Mouse (Mus musculus): ENCODE measurements around the gene Abcc12.

DNA sequence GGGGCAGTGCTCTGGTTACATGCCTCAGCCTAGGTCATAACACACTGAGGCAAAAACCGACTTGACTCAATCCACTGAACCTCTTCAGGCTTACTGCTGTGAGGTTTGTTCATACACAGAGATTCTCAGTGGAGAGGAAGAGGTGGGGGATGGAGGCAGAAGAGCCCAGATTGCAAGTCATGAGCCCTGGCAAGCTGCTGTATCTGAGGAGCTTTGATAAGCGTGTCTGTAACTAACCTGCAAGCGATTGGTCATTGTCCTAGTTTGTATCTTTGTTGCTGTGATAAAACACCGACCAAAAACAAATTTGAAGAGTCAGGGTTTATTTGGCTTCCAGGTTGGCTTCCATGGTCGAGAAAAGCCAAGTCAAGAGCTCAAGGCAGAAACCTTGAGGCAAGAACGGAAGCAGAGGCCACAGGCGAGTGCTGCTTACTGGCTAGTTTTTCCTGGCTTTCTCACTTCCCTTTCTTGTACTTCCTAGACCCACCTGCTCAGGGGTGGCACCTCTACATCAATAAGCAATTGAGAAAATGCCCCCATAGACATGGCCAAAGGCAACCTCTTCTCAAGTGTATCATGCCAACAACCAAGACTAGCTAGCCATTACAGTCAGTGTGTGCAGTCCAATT, 37.4 kb upstream of the Abcc12 start:
- no peak for TF ChIP-seq POLR2A (IDR thresholded peaks at IDR 0.05; ENCODE audit: insufficient read depth, low read depth, low read length)
- TF ChIP-seq CTCF (IDR thresholded peaks at IDR 0.05; ENCODE audit: insufficient read depth, low read depth, low read length), result no peak

All from olfactory bulb, adult 2 months (tissue).